Mouse (Mus musculus): ENCODE measurements around the gene Sirpa. TPM values are rescaled to one million over a fixed set of nuclear protein-coding genes. Genes with fewer than 3 reads are reported as not detected.

Gene Sirpa
- total RNA-seq, 2 experiments from 2014 or later, result 289 to 299 TPM

GRCm38 (mm10) chr2:129599231-129600084 lies 6.8 kb downstream of the Sirpa start:
- no peak for DNase-seq (ENCODE audit: extremely low spot score in 1 of 2, low spot score in 2 of 2)
- intact Hi-C loops (cut with DNase I), result no loop called here

GRCm38 (mm10) chr2:129601059-129601650 lies 8.5 kb downstream of the Sirpa start:
- intact Hi-C loops (cut with DNase I), result no loop called here
- no peak for DNase-seq (ENCODE audit: extremely low spot score in 1 of 2, low spot score in 2 of 2)

GRCm38 (mm10) chr2:129601894-129602663 lies 9.4 kb downstream of the Sirpa start:
- intact Hi-C loops (cut with DNase I), result no loop called here

GRCm38 (mm10) chr2:129602856-129603255 lies 10.2 kb downstream of the Sirpa start:
- intact Hi-C loops (cut with DNase I), result no loop called here
- DNase-seq (ENCODE audit: extremely low spot score in 1 of 2, low spot score in 2 of 2), result no peak

More at GRCm38 (mm10) chr2:129601894-129602663, 9.4 kb downstream of the Sirpa start:
- no peak for DNase-seq (ENCODE audit: extremely low spot score in 1 of 2, low spot score in 2 of 2)

GRCm38 (mm10) chr2:129603536-129603935 lies 10.9 kb downstream of the Sirpa start:
- intact Hi-C loops (cut with DNase I), result no loop called here
- no peak for DNase-seq (ENCODE audit: extremely low spot score in 1 of 2, low spot score in 2 of 2)

GRCm38 (mm10) chr2:129604032-129604431 lies 11.4 kb downstream of the Sirpa start:
- DNase-seq (ENCODE audit: extremely low spot score in 1 of 2, low spot score in 2 of 2), result no peak
- intact Hi-C loops (cut with DNase I), result no loop called here

- no peak for DNase-seq (ENCODE audit: extremely low spot score in 1 of 2, low spot score in 2 of 2)
- intact Hi-C loops (cut with DNase I), result no loop called here
Observed at GRCm38 (mm10) chr2:129605816-129606215, 13.2 kb downstream of the Sirpa start.

- intact Hi-C loops (cut with DNase I), result no loop called here
- no peak for DNase-seq (ENCODE audit: extremely low spot score in 1 of 2, low spot score in 2 of 2)
Observed at GRCm38 (mm10) chr2:129606269-129606668, 13.6 kb downstream of the Sirpa start.

- DNase-seq (ENCODE audit: extremely low spot score in 1 of 2, low spot score in 2 of 2), result no peak
- intact Hi-C loops (cut with DNase I), result no loop called here
Observed at GRCm38 (mm10) chr2:129606899-129607298, 14.3 kb downstream of the Sirpa start.

- DNase-seq (ENCODE audit: extremely low spot score in 1 of 2, low spot score in 2 of 2), result no peak
- intact Hi-C loops (cut with DNase I), result no loop called here
Observed at GRCm38 (mm10) chr2:129613971-129614370, 21.3 kb downstream of the Sirpa start.

- intact Hi-C loops (cut with DNase I), result no loop called here
- DNase-seq (ENCODE audit: extremely low spot score in 1 of 2, low spot score in 2 of 2), result no peak
Observed at GRCm38 (mm10) chr2:129614482-129615185, 22.0 kb downstream of the Sirpa start.

- DNase-seq (ENCODE audit: extremely low spot score in 1 of 2, low spot score in 2 of 2), result no peak
- intact Hi-C loops (cut with DNase I), result no loop called here
Observed at GRCm38 (mm10) chr2:129620148-129620547, 27.5 kb downstream of the Sirpa start.

- no peak for DNase-seq (ENCODE audit: extremely low spot score in 1 of 2, low spot score in 2 of 2)
- intact Hi-C loops (cut with DNase I), result no loop called here
Observed at GRCm38 (mm10) chr2:129620881-129621280, 28.2 kb downstream of the Sirpa start.

GRCm38 (mm10) chr2:129621654-129622490 lies 29.2 kb downstream of the Sirpa start:
- no peak for DNase-seq (ENCODE audit: extremely low spot score in 1 of 2, low spot score in 2 of 2)
- intact Hi-C loops (cut with DNase I), result no loop called here

- no peak for DNase-seq (ENCODE audit: extremely low spot score in 1 of 2, low spot score in 2 of 2)
- intact Hi-C loops (cut with DNase I), result no loop called here
Observed at GRCm38 (mm10) chr2:129622918-129623317, 30.3 kb downstream of the Sirpa start.

GRCm38 (mm10) chr2:129623771-129624170 lies 31.1 kb downstream of the Sirpa start:
- no peak for DNase-seq (ENCODE audit: extremely low spot score in 1 of 2, low spot score in 2 of 2)
- intact Hi-C loops (cut with DNase I), result no loop called here

GRCm38 (mm10) chr2:129624246-129624918 lies 31.7 kb downstream of the Sirpa start:
- intact Hi-C loops (cut with DNase I), result no loop called here
- DNase-seq (ENCODE audit: extremely low spot score in 1 of 2, low spot score in 2 of 2), result peak in 1 of 2 experiments; percentile 68

GRCm38 (mm10) chr2:129624956-129625355 lies 32.3 kb downstream of the Sirpa start:
- intact Hi-C loops (cut with DNase I), result no loop called here
- no peak for DNase-seq (ENCODE audit: extremely low spot score in 1 of 2, low spot score in 2 of 2)

Measured in left cerebral cortex, postnatal 10 days (tissue).